Comparison of ENCODE assay signal across 26 mouse cellular contexts in genomic region chr2:156091926-156092325, GRCm38 (mm10). TPM values are rescaled to one million over a fixed set of nuclear protein-coding genes. Genes with fewer than 3 reads are reported as not detected.
A peak's percentile ranks its signal among the peaks of the same experiment; 100 is the strongest.
DNase-seq lines count a peak whose midpoint lies in the region; ATAC-seq and TF ChIP-seq lines count a peak whose summit lies in the region.
"Had no signal": no experiment of that assay in that cellular context is flagged by ENCODE, and none has a peak within 500 bp of the region (broad histone marks: within the 10 kb centered on the region; RNA-seq: fewer than 3 reads in every experiment).

No protein-coding gene starts in this region.

- H3K9me3 ChIP-seq in lung, postnatal 0 days (ENCODE audit: low read length) = no peaks in the 10 kb centered on the region
- H3K9me3 ChIP-seq: embryonic facial prominence, embryonic 15.5 days; forebrain, embryonic 15.5 days; heart, embryonic 12.5 days; hindbrain, embryonic 10.5 days had no signal

- H3K27me3 ChIP-seq in lung, postnatal 0 days (replicated peaks; ENCODE audit: insufficient read depth, low read length) = no peaks in the 10 kb centered on the region
- H3K27me3 ChIP-seq: embryonic facial prominence, embryonic 15.5 days; forebrain, embryonic 15.5 days; heart, embryonic 12.5 days had no signal

- peaks cover 19% of the 10 kb centered on the region for H3K36me3 ChIP-seq in lung, postnatal 0 days (ENCODE audit: insufficient read depth, low read length)

- H3K9ac ChIP-seq in lung, postnatal 0 days (replicated peaks; ENCODE audit: low read depth) = no peak overlapping the region
- H3K9ac ChIP-seq: embryonic facial prominence, embryonic 15.5 days; forebrain, embryonic 15.5 days; heart, embryonic 12.5 days; hindbrain, embryonic 14.5 days had no signal

- TF ChIP-seq CTCF in layer of hippocampus, adult 2 months (conservative IDR thresholded peaks at IDR 0.05) = no peak
- no peak for TF ChIP-seq CTCF in lung, postnatal 0 days (IDR thresholded peaks at IDR 0.05)

- WGBS in lung, postnatal 0 days = 55% methylated on average over 5 of the region's 5 CpGs

- H3K27ac ChIP-seq in layer of hippocampus, adult 2 months = peak overlapping the region; percentile 46
- H3K27ac ChIP-seq in lung, postnatal 0 days (ENCODE audit: low read length) = no peak overlapping the region
- H3K27ac ChIP-seq: embryonic facial prominence, embryonic 15.5 days; forebrain, embryonic 15.5 days; heart, adult 2 months; hindbrain, embryonic 10.5 days; hindbrain, embryonic 14.5 days had no signal

- ATAC-seq in lung, postnatal 0 days = no peak
- ATAC-seq: forebrain, embryonic 15.5 days had no signal

- H3K4me1 ChIP-seq in lung, postnatal 0 days (ENCODE audit: insufficient read depth, low read depth, low read length) = no peaks in the 10 kb centered on the region
- H3K4me1 ChIP-seq: embryonic facial prominence, embryonic 15.5 days had no signal

- DNase-seq in layer of hippocampus, adult 2 months (ENCODE audit: low spot score in 2 of 2) = no peak
- no peak for DNase-seq in layer of hippocampus, postnatal 36 days
- peak; percentile 60 for DNase-seq in lung, postnatal 0 days (ENCODE audit: low spot score)
- no peak for DNase-seq in lung, postnatal 14 days
- DNase-seq in lung, postnatal 10 days = peak; percentile 19
- no peak for DNase-seq in testis, postnatal 10 days (ENCODE audit: low spot score)
- DNase-seq in urinary bladder, postnatal 25 days (ENCODE audit: low spot score) = no peak
- DNase-seq: adrenal gland, postnatal 10 days; cerebellum, adult 11 months; cerebellum, adult 8-10 months; cerebellum, postnatal 14 days; embryo, embryonic 11 days; gastrocnemius, postnatal 10 days; heart, adult 2 months had no signal

- TF ChIP-seq EP300 in lung, postnatal 0 days (IDR thresholded peaks at IDR 0.05) = no peak

- no peak overlapping the region for H3K4me2 ChIP-seq in lung, postnatal 0 days (replicated peaks; ENCODE audit: low read depth, low read length)
- H3K4me2 ChIP-seq: embryonic facial prominence, embryonic 15.5 days; forebrain, embryonic 15.5 days; heart, embryonic 12.5 days; hindbrain, embryonic 14.5 days had no signal

- H3K4me3 ChIP-seq in layer of hippocampus, adult 2 months = no peak overlapping the region
- no peak overlapping the region for H3K4me3 ChIP-seq in lung, postnatal 0 days (ENCODE audit: low read depth, low read length)
- H3K4me3 ChIP-seq: embryonic facial prominence, embryonic 15.5 days; erythroblast, embryonic 14.5 days; forebrain, embryonic 15.5 days; heart, adult 2 months; heart, embryonic 12.5 days; hindbrain, embryonic 10.5 days had no signal

RNA-seq across cellular contexts. Expression of gene Cpne1, which starts 19.8 kb away (rescaled TPM):
- 10 to 100 TPM; 26.9 to 27.3 TPM for total RNA-seq in layer of hippocampus, adult 2 months (2021)
- 10 to 100 TPM; 25.0 to 26.6 TPM for total RNA-seq in layer of hippocampus, postnatal 36 days (2021)
- polyA plus RNA-seq in lung, postnatal 0 days (2015; fragmentation: Nextera tagmentation; extraction: Ambion mirVana) = 38.3 and 42.3 TPM in 2 replicates

RNA-seq across cellular contexts. Expression of gene Rbm12, which starts 19.9 kb away (rescaled TPM):
- 10 to 100 TPM; 26.9 to 36.3 TPM for total RNA-seq in layer of hippocampus, adult 2 months (2021)
- 10 to 100 TPM; 23.3 to 30.5 TPM for total RNA-seq in layer of hippocampus, postnatal 36 days (2021)
- 10.1 and 10.7 TPM in 2 replicates for polyA plus RNA-seq in lung, postnatal 0 days (2015; fragmentation: Nextera tagmentation; extraction: Ambion mirVana)

RNA-seq across cellular contexts. Expression of gene Spag4, which starts 27.0 kb away (rescaled TPM):
- total RNA-seq in layer of hippocampus, adult 2 months (2021) = 1 to 10 TPM; 3.3 to 5.1 TPM
- 1 to 10 TPM; 3.0 to 3.4 TPM for total RNA-seq in layer of hippocampus, postnatal 36 days (2021)
- polyA plus RNA-seq in lung, postnatal 0 days (2015; fragmentation: Nextera tagmentation; extraction: Ambion mirVana) = 0.74 and 0.89 TPM in 2 replicates

RNA-seq across cellular contexts. Expression of gene Gm28036, which starts 35.0 kb away (rescaled TPM):
- total RNA-seq in layer of hippocampus, adult 2 months (2021) = 10 to 100 TPM; 18.5 to 24.6 TPM
- 10 to 100 TPM; 23.6 to 23.8 TPM for total RNA-seq in layer of hippocampus, postnatal 36 days (2021)
- 5.2 and 5.6 TPM in 2 replicates for polyA plus RNA-seq in lung, postnatal 0 days (2015; fragmentation: Nextera tagmentation; extraction: Ambion mirVana)
- polyA plus RNA-seq: erythroblast, embryonic 14.5 days had no signal

RNA-seq across cellular contexts. Expression of gene Fer1l4, which starts 39.2 kb away (rescaled TPM):
- total RNA-seq in layer of hippocampus, adult 2 months (2021) = not detected
- not detected for total RNA-seq in layer of hippocampus, postnatal 36 days (2021)
- 0.06 and 0.36 TPM in 2 replicates for polyA plus RNA-seq in lung, postnatal 0 days (2015; fragmentation: Nextera tagmentation; extraction: Ambion mirVana)
- total RNA-seq: adrenal gland, postnatal 10 days; adrenal gland, postnatal 4 days; common myeloid progenitor, adult 5-6 weeks; gastrocnemius, postnatal 10 days; gastrocnemius, postnatal 4 days; heart, adult 2 months; heart, postnatal 25 days had no signal
- polyA plus RNA-seq: embryonic facial prominence, embryonic 15.5 days; erythroblast, embryonic 14.5 days; forebrain, embryonic 11.5 days; forebrain, embryonic 15.5 days; heart, embryonic 12.5 days; heart, embryonic 16.5 days; hindbrain, embryonic 10.5 days; hindbrain, embryonic 14.5 days had no signal

Comparison
In these comparisons a context has a peak if more than half of its experiments do, and no peak if none do; other contexts are left out.
1. DNase-seq: peak in lung, postnatal 0 days (single experiment) and lung, postnatal 10 days (single experiment); none in layer of hippocampus, adult 2 months (0 of 2), layer of hippocampus, postnatal 36 days (0 of 2), lung, postnatal 14 days (single experiment), testis, postnatal 10 days (single experiment) and urinary bladder, postnatal 25 days (single experiment).